22 mouse cellular contexts compared by ENCODE assay signal in genomic region chr10:68855934-68856891, GRCm38 (mm10).
DNase-seq lines count a peak whose midpoint lies in the region; ATAC-seq lines count a peak whose summit lies in the region.
"Had no signal": no experiment of that assay in that cellular context is flagged by ENCODE, and none has a peak within 500 bp of the region (broad histone marks: within the 10 kb centered on the region; RNA-seq: fewer than 3 reads in every experiment).

No protein-coding gene starts in this region.

- H3K4me2 ChIP-seq in forebrain, embryonic 14.5 days (ENCODE audit: low read length), result no peak overlapping the region
- no peak overlapping the region for H3K4me2 ChIP-seq in forebrain, embryonic 12.5 days
- H3K4me2 ChIP-seq in neural tube, embryonic 15.5 days, result no peak overlapping the region
- H3K4me2 ChIP-seq: forebrain, embryonic 15.5 days; liver, embryonic 15.5 days had no signal

- H3K9ac ChIP-seq in forebrain, embryonic 14.5 days (ENCODE audit: low read length), result no peak overlapping the region
- no peak overlapping the region for H3K9ac ChIP-seq in forebrain, embryonic 12.5 days
- no peak overlapping the region for H3K9ac ChIP-seq in neural tube, embryonic 15.5 days (replicated peaks)
- H3K9ac ChIP-seq: forebrain, embryonic 15.5 days; liver, embryonic 15.5 days had no signal

- no peak overlapping the region for H3K27ac ChIP-seq in forebrain, embryonic 14.5 days (ENCODE audit: low read depth, low read length)
- H3K27ac ChIP-seq in forebrain, embryonic 12.5 days, result no peak overlapping the region
- H3K27ac ChIP-seq in neural tube, embryonic 15.5 days (replicated peaks), result no peak overlapping the region
- H3K27ac ChIP-seq: forebrain, embryonic 15.5 days; heart, adult 2 months; liver, embryonic 15.5 days had no signal

- WGBS in forebrain, embryonic 14.5 days, result 75% methylated on average over 13 of the region's 13 CpGs
- WGBS in forebrain, embryonic 12.5 days, result 75% methylated on average over 13 of the region's 13 CpGs
- 78% methylated on average over 13 of the region's 13 CpGs for WGBS in neural tube, embryonic 15.5 days

- ATAC-seq in forebrain, embryonic 14.5 days, result no peak
- no peak for ATAC-seq in forebrain, embryonic 12.5 days (ENCODE audit: low FRiP score)
- ATAC-seq in neural tube, embryonic 15.5 days (ENCODE audit: low FRiP score), result no peak
- ATAC-seq: activated CD4-positive, CD25-positive, alpha-beta regulatory T cell, adult 4 months; forebrain, embryonic 15.5 days; hindbrain, embryonic 16.5 days; intestine, postnatal 0 days; Patski had no signal

- H3K4me1 ChIP-seq in forebrain, embryonic 14.5 days (ENCODE audit: control insufficient read depth, insufficient read depth, low read length), result no peaks in the 10 kb centered on the region
- no peaks in the 10 kb centered on the region for H3K4me1 ChIP-seq in forebrain, embryonic 12.5 days
- no peaks in the 10 kb centered on the region for H3K4me1 ChIP-seq in neural tube, embryonic 15.5 days
- H3K4me1 ChIP-seq: forebrain, embryonic 15.5 days; liver, embryonic 15.5 days; megakaryocyte, embryonic 14.5 days had no signal

- H3K4me3 ChIP-seq in forebrain, embryonic 14.5 days (ENCODE audit: low read depth, low read length), result no peak overlapping the region
- H3K4me3 ChIP-seq in forebrain, embryonic 12.5 days (replicated peaks), result no peak overlapping the region
- H3K4me3 ChIP-seq in neural tube, embryonic 15.5 days (replicated peaks), result no peak overlapping the region
- H3K4me3 ChIP-seq: forebrain, embryonic 15.5 days; heart, adult 2 months; liver, embryonic 15.5 days; megakaryocyte, embryonic 14.5 days had no signal

- no peaks in the 10 kb centered on the region for H3K36me3 ChIP-seq in forebrain, embryonic 14.5 days (ENCODE audit: control insufficient read depth, insufficient read depth, low read length)
- H3K36me3 ChIP-seq in forebrain, embryonic 12.5 days (replicated peaks), result no peaks in the 10 kb centered on the region
- H3K36me3 ChIP-seq in neural tube, embryonic 15.5 days, result no peaks in the 10 kb centered on the region
- H3K36me3 ChIP-seq: forebrain, embryonic 15.5 days; liver, embryonic 15.5 days had no signal

- H3K27me3 ChIP-seq in forebrain, embryonic 14.5 days (replicated peaks; ENCODE audit: control insufficient read depth, insufficient read depth, low read length), result no peaks in the 10 kb centered on the region
- no peaks in the 10 kb centered on the region for H3K27me3 ChIP-seq in forebrain, embryonic 12.5 days
- H3K27me3 ChIP-seq in neural tube, embryonic 15.5 days (replicated peaks), result no peaks in the 10 kb centered on the region
- H3K27me3 ChIP-seq: forebrain, embryonic 15.5 days; liver, embryonic 15.5 days; megakaryocyte, embryonic 14.5 days; Patski had no signal

- no peaks in the 10 kb centered on the region for H3K9me3 ChIP-seq in forebrain, embryonic 14.5 days (replicated peaks; ENCODE audit: control insufficient read depth, low read length)
- H3K9me3 ChIP-seq in forebrain, embryonic 12.5 days, result no peaks in the 10 kb centered on the region
- H3K9me3 ChIP-seq in neural tube, embryonic 15.5 days (replicated peaks), result no peaks in the 10 kb centered on the region
- H3K9me3 ChIP-seq: forebrain, embryonic 15.5 days; liver, embryonic 15.5 days had no signal

- DNase-seq in forebrain, embryonic 14.5 days (ENCODE audit: low spot score), result peak; percentile 49
- DNase-seq in neural tube, embryonic 10.5 days (ENCODE audit: extremely low spot score, low spot score), result peak; percentile 16
- DNase-seq in forelimb bud, embryonic 11.5 days (ENCODE audit: low read depth, low spot score), result peak; percentile 26
- DNase-seq in right cerebral cortex, postnatal 36 days (ENCODE audit: low spot score in 2 of 2), result no peak
- no peak for DNase-seq in testis, postnatal 10 days (ENCODE audit: low spot score)
- no peak for DNase-seq in frontal cortex, postnatal 25 days (ENCODE audit: low spot score in 2 of 2)
- DNase-seq: adrenal gland, postnatal 14 days; B cell, adult 2 months; cerebellum, adult 9-10 months; gastrocnemius, postnatal 10 days; heart, adult 2 months; layer of hippocampus, postnatal 36 days; lung, postnatal 10 days had no signal

Comparison
In these comparisons a context has a peak if more than half of its experiments do, and no peak if none do; other contexts are left out.
1. DNase-seq: peak in forebrain, embryonic 14.5 days (single experiment), neural tube, embryonic 10.5 days (single experiment) and forelimb bud, embryonic 11.5 days (single experiment); none in right cerebral cortex, postnatal 36 days (0 of 2), testis, postnatal 10 days (single experiment) and frontal cortex, postnatal 25 days (0 of 2).